Mouse (Mus musculus) heart, adult 2 months (tissue): Measurements from ENCODE around the gene Ipmk. TPM values are rescaled to one million over a fixed set of nuclear protein-coding genes. Genes with fewer than 3 reads are reported as not detected.
A peak's percentile ranks its signal among the peaks of the same experiment; 100 is the strongest.

Source experiments
- DNase-seq, 2 experiments: peaks; one replicate each; pipeline ENCODE4 v3.0.0; 2021
- H3K27ac ChIP-seq: fragments of 200-600 bp; 2 replicates; pipeline ENCODE4 v1.8.1; 2022
- H3K27me3 ChIP-seq: fragments of 200-500 bp; 2 replicates; pipeline ENCODE4 v1.6.1; 2012; ENCODE audit warnings: mild to moderate bottlenecking, low read length, inconsistent platforms, mixed read lengths; ENCODE audit not compliant: control insufficient read depth, insufficient read depth
- H3K36me3 ChIP-seq: fragments of 200-500 bp; 2 replicates; pipeline ENCODE4 v1.6.1; 2012; ENCODE audit warnings: low read length, inconsistent platforms; ENCODE audit not compliant: control insufficient read depth, insufficient read depth
- H3K4me1 ChIP-seq: fragments of 200-500 bp; 2 replicates; pipeline ENCODE4 v1.6.1; 2011; ENCODE audit warnings: low read length; ENCODE audit not compliant: control insufficient read depth, insufficient read depth
- H3K4me3 ChIP-seq: fragments of 200-600 bp; 2 replicates; pipeline ENCODE4 v1.8.1; 2022
- H3K79me2 ChIP-seq: fragments of 200-500 bp; replicated peaks from 2 replicates; pipeline ENCODE4 v1.6.1; 2012; ENCODE audit warnings: mild to moderate bottlenecking, inconsistent platforms, low read length, moderate library complexity, mixed read lengths; ENCODE audit not compliant: control insufficient read depth, insufficient read depth
- H3K9ac ChIP-seq: fragments of 200-500 bp; 2 replicates; pipeline ENCODE4 v1.6.1; 2012; ENCODE audit warnings: low read depth, mild to moderate bottlenecking, control low read depth, inconsistent platforms, low read length, mixed read lengths
- CTCF ChIP-seq: fragments of 200-600 bp; IDR thresholded peaks from 2 replicates; pipeline ENCODE4 v1.8.1; 2022; ENCODE audit warnings: antibody characterized with exemption, mild to moderate bottlenecking, moderate library complexity
- EP300 ChIP-seq: fragments of 200-500 bp; IDR thresholded peaks from 2 replicates; pipeline ENCODE4 v1.6.1; 2011; ENCODE audit warnings: low read depth, low read length, control low read depth; ENCODE audit not compliant: insufficient read depth
- POLR2A ChIP-seq: fragments of 200-500 bp; IDR thresholded peaks from 2 replicates; pipeline ENCODE4 v1.6.1; 2011; ENCODE audit warnings: mild to moderate bottlenecking, low read depth, low read length, control low read depth; ENCODE audit not compliant: insufficient read depth
- WGBS: fragments of 180-500 bp; shearing (Covaris S2); methylation state at CpG from one replicate; pipeline ENCODE4 v1.1.7; 2018; 5-methylcytosine and 5-hydroxymethylcytosine counted together
- intact Hi-C: fragments of 180-260 bp; cut with DNase I; formaldehyde crosslinking; loops from one replicate; pipeline ENCODE4 v1.15.1; 2025
- polyA plus RNA-seq: library from polyadenylated mRNA; depleted of rRNA; stranded (reverse); fragments of >200 nt; gene quantifications from 2 replicates; pipeline ENCODE4 v1.2.3, GENCODE M21; 2012; rRNA removed
- total RNA-seq, 2 experiments: library from RNA; stranded (reverse); gene quantifications; 2 replicates each; pipeline ENCODE4 v1.2.3; 2021

Ipmk gene
- total and polyA plus RNA-seq, 3 experiments, result 5.0 to 17.9 (median 12.6) TPM

DNA sequence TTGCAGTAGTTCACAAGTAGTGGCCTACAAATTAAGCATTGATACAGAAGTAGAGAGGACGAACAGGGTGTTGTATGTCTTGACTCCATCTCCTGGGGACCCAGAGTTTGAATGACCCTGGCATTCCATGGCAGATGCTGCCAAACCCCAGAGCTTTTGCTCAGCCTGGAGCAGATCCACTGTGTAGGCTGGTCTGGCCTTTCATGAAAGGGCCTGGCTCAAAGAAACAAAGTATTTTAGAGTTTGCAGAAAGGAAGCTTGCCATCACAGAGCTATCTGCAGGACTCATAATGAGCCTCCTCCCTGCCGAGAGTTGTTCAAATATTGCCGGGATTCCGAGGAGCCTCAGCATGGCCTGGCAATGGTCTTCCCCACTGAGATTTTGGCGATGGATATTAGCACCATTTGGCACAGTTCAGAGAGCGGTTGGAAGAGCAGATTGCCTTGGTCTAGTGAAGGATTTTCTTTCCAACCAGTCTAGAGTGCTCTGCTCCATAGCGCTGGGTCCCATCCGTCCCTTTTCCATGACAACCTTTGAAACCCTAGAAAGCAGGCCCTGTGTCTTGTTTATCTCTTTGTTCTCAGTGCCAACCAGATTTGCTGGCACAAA, 129.0 kb downstream of the Ipmk start:
- Histone ChIP-seq H3K36me3 (no peaks in the 10 kb centered on the region), H3K4me1 (no peaks in the 10 kb centered on the region), H3K79me2 (no peaks in the 10 kb centered on the region), H3K4me3 (no peak overlapping the region), H3K9ac (no peak overlapping the region), H3K27ac (no peak overlapping the region), H3K27me3 (no peaks in the 10 kb centered on the region)
- no peak for TF ChIP-seq EP300
- no peak for TF ChIP-seq POLR2A
- TF ChIP-seq CTCF, result no peak
- 50% methylated on average over 8 of the region's 8 CpGs for WGBS
- no peak for DNase-seq
- intact Hi-C loops, result no loop called here

DNA sequence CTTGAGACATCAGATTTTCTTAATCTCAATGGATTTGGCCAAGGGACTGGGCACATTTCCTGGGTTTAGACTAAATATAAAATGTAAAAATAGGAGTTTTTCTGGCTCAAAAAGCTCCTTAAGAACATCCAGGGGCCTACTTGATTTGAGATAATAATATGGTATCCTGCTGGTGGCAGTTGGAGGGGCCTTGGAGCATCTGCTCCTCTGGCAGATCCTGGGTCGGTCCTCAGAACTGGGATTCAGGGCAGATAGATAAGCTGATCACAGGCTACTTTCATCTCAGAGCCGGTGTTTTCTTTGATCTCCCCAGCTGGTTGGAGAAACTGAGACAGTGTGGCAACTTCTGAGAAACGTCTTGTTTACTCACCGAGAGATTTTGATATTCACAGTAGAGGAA, 129.6 kb downstream of the Ipmk start:
- DNase-seq, result no peak
- no peak for TF ChIP-seq EP300
- TF ChIP-seq CTCF, result no peak
- no peak for TF ChIP-seq POLR2A
- intact Hi-C loops, result no loop called here
- 22% methylated on average over 4 of the region's 4 CpGs for WGBS
- H3K79me2 ChIP-seq, result no peaks in the 10 kb centered on the region
- H3K9ac ChIP-seq, result no peak overlapping the region
- no peaks in the 10 kb centered on the region for H3K27me3 ChIP-seq
- H3K4me1 ChIP-seq, result no peaks in the 10 kb centered on the region
- H3K4me3 ChIP-seq, result no peak overlapping the region
- H3K27ac ChIP-seq, result no peak overlapping the region
- no peaks in the 10 kb centered on the region for H3K36me3 ChIP-seq

DNA sequence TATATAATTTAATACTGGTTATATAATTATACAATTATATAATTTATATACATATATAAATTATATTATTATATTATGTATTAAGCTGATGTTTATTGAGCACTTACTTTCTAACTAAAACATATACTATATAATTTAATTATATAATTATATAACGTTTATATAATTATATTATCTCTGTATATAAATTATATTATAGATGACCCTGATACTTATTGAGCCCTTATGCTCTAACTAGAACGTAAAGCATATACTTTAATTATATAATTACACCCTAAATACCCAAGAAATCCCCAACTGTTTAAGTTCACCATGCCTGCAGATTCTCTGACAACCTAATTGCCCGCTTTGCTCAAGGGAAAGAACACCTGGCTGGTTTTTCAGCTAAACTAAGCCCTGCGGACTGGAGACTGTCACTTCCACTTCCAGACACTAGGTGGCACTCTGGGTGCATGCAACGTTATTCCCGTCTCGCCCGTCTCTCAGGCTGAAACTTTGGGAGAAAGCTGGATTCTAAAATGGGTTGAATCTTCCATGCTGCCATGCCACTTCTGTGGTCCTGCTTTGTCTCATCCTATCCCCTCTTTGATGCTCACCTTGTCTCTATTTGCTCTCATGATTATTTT, 132.2 kb downstream of the Ipmk start:
- WGBS, result 8% methylated on average over 8 of the region's 8 CpGs
- peak; percentile 20 to 69 for DNase-seq
- Histone ChIP-seq H3K4me1 (no peaks in the 10 kb centered on the region), H3K27ac (no peak overlapping the region), H3K27me3 (no peaks in the 10 kb centered on the region), H3K79me2 (no peaks in the 10 kb centered on the region), H3K9ac (no peak overlapping the region), H3K4me3 (no peak overlapping the region), H3K36me3 (no peaks in the 10 kb centered on the region)
- intact Hi-C loops, result no loop called here
- TF ChIP-seq CTCF, result peak; percentile 89
- no peak for TF ChIP-seq EP300

Other genes starting within 250 kb of the Ipmk start
- 10 to 100 TPM; 14.6 to 17.1 TPM for gene Bicc1, start 188.1 kb upstream of the Ipmk start, total RNA-seq
- gene Bicc1, start 188.1 kb upstream of the Ipmk start, polyA plus RNA-seq, result 13.7 and 18.7 TPM in 2 replicates
- gene Tfam, start 109.5 kb upstream of the Ipmk start, total RNA-seq, result 10 to 100 TPM; 61.0 to 67.5 TPM
- gene Tfam, start 109.5 kb upstream of the Ipmk start, polyA plus RNA-seq, result 8.6 and 13.1 TPM in 2 replicates
- 10 to 100 TPM; 40.5 to 46.8 TPM for gene Ube2d1, start 62.5 kb upstream of the Ipmk start, total RNA-seq
- 48.7 and 76.4 TPM in 2 replicates for gene Ube2d1, start 62.5 kb upstream of the Ipmk start, polyA plus RNA-seq
- gene Cisd1, start 2.8 kb upstream of the Ipmk start, total RNA-seq, result 100 to 1,000 TPM; 295 to 338 TPM
- 203 and 212 TPM in 2 replicates for gene Cisd1, start 2.8 kb upstream of the Ipmk start, polyA plus RNA-seq